Mouse (Mus musculus): ENCODE results near the gene Gm9736.
"Not testable (repeated sequence)": the region's sequence is repeated elsewhere in the genome, so short reads cannot be mapped to it uniquely, and the experiment has no call there.

Gm9736 gene

DNA sequence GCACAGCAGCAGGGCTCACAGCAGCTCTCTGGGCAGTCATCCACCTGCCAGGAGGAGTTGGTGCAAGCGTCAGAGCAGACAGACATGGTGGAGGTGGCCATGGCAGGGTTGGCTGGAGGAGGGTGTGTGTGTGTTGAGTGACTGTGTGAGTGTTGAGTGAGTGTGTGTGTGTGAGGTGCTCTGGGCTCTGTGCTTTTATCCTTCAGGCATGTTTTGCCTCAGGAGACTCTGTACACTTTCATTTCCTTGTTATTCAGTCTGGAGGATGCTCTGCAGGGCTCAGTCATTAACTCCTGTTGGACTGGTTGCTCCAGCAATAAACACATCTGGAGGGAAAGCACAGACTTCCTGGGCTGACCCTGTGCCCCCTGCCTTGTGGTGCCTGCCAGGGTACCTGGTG is at the start of gene Gm9736:
Gm9736 (minus strand) TSS at position 101 of the 400 bp plus-strand sequence.
- DNase-seq (ENCODE audit: low read depth, low spot score) = not testable (repeated sequence)

DNA sequence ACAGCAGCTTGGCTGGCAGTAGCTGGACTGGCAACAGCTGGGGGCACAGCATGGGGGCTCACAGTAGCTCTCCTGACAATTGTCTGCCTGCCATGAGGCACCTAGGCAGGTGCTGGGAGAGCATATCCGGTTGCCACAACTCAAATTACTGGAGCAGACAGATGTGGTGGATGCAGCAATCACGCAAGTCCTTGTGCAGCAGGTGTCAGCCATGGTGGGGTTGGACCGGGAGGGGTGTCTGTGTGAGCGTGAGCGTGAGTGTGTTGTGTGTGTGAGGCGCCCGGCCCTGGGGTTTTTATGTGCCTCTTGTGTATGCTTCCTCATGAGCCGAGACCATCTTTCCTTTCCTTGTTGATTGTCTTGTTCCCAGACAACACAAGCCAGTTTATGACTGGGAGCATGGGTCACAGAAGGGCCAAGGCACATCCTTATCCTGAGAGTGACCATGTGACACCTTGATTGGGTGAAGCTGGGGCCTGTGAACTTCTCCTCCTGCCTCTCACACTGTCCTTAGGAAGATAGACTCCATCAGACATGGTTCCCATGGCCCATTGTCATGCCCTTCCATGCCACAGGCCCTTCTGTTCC is 47.9 kb upstream of the Gm9736 start, which contains the start of gene Gm19668:
Gm19668 (minus strand) TSS at position 213 of the 588 bp plus-strand sequence.
- no peak for DNase-seq (ENCODE audit: low read depth, low spot score)

DNA sequence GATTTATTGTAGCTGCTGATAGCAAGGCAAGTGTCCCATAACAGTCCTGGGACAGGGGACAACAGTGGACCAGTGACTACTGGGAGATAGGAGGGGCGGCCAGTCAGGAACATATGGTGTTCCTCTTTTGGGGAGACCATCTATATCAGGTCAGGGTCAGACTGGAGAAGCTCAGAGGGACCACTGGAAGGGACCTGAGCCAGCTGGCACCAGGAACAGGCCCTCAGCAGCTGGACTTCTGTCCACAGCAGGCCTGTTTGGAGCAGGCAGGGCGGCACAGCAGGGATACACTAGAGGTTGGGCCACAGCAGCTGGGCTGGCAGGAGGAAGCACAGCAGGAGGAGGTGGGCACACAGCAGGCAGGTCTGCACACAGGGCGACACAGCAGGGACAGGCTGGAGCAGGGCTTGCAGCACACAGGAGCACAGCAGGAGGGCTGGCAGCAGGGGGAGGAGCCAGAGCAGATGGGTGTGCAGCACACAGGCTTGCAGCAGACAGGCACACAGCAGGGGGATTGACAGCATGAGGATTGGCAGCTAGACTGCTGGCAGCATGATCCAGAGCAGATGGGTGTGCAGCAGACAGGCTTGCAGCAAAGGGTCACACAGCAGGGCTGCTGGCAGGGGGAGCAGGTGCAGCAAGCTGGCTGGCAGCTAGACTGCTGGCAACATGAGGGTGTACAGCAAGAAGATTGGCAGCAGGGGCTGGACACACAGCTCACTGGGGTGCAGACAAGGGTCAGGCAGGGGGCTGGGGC is 47.2 kb upstream of the Gm9736 start:
- DNase-seq (ENCODE audit: low read depth, low spot score) = not testable (repeated sequence)

DNA sequence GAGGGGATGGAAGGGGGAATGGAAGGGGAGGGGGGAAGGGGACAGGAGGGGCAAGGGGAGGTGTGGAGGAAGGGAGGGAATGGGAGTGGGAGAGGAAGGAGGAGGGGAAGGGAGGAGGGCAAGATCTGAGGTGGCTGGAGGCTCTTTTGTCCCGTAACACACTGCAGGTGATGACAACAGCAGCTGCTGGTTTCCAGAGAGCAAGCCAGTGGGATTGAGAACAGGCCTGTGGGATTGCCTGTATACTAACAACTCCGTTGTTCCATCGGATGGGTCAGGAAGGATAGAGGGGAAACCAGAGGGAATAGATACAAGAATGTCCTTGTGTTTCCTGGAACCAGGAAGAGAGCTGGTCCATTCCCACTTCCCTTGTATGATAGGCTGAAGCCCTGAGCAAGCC is 46.5 kb upstream of the Gm9736 start:
- no peak for DNase-seq (ENCODE audit: low read depth, low spot score)

DNA sequence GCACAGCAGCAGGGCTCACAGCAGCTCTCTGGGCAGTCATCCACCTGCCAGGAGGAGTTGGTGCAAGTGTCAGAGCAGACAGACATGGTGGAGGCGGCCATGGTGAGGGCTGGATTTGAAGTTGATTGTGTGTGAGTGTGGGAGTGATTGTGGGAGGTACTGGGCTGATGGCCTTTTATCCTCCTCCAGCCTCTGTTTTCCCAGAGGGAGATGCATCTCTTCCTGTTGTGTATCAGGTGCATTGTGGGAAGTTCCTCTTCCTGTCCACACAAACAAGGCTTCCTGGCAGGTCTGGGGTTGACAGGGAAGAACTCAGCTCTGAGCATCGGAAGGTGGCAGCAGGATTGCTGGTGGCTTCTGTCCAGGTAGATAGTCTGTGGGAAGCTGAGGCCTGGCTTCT is 43.8 kb upstream of the Gm9736 start, which contains the start of gene Gm9639:
Gm9639 (minus strand) TSS at position 101 of the 400 bp plus-strand sequence.
- DNase-seq (ENCODE audit: low read depth, low spot score) = no peak

DNA sequence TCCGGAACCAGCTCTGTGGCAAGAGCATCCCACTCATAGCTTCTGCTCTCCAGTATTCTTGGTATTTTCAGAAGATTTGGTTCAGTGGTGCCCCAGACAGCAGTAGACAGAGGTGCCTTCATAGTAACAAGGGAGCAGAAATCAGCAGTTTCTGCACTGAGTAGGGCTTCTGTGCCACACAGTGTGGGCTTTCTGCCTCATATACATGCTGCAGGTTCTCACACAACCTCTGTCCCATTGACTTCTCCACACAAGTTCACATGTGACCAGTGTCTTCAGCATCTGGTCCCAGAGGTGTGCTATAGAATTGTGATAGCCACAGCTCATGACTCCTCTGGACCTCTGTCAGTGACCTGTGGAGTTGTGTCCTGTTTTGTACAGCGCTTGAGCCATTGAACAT is 37.5 kb upstream of the Gm9736 start:
- DNase-seq (ENCODE audit: low read depth, low spot score) = no peak

DNA sequence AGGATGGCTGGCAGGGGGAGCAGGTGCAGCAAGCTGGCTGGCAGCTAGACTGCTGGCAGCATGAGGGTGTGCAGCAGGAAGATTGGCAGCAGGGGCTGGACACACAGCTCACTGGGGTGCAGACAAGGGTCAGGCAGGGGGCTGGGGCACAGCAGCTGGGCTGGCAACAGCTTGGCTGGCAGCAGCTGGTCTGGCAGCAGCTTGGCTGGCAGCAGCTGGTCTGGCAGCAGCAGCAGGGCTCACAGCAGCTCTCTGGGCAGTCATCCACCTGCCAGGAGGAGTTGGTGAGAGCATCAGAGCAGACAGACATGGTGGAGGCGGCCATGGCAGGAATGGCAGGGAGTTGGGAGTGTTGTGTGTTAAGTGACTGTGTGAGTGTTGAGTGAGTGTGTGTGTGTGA is 36.7 kb upstream of the Gm9736 start, which contains the start of gene Gm7137:
Gm7137 (minus strand) TSS at position 325 of the 400 bp plus-strand sequence.
- DNase-seq (ENCODE audit: low read depth, low spot score) = not testable (repeated sequence)

DNA sequence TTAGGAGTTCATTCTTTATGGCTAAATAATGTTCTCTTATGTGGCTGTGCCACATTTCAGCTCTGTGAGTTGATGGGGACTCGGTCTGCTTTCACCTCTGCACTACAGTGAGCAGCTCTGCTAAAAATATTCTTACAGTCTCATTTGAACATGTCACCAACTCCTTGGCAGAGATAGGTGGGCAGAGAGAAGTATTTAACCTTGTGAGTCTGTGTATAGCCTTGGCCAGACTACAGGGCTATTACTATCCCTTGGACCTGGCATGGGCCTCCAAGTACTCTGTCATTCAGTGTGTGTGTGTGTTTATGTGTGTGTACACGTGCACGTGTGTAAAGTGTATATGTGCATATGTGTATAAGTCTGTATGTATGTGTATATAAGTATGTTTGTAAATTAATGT is 32.2 kb upstream of the Gm9736 start:
- not testable (repeated sequence) for DNase-seq (ENCODE audit: low read depth, low spot score)

DNA sequence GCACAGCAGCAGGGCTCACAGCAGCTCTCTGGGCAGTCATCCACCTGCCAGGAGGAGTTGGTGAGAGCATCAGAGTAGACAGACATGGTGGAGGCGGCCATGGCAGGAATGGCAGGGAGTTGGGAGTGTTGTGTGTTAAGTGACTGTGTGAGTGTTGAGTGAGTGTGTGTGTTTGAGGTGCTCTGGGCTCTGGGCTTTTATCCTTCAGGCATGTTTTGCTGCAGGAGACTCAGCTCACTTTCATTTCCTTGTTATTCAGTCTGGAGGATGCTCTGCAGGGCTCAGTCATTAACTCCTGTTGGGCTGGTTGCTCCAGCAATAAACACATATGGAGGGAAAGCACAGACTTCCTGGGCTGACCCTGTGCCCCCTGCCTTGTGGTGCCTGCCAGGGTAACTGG is 31.3 kb upstream of the Gm9736 start, which contains the start of gene Gm3250:
Gm3250 (minus strand) TSS at position 101 of the 400 bp plus-strand sequence.
- DNase-seq (ENCODE audit: low read depth, low spot score) = not testable (repeated sequence)

DNA sequence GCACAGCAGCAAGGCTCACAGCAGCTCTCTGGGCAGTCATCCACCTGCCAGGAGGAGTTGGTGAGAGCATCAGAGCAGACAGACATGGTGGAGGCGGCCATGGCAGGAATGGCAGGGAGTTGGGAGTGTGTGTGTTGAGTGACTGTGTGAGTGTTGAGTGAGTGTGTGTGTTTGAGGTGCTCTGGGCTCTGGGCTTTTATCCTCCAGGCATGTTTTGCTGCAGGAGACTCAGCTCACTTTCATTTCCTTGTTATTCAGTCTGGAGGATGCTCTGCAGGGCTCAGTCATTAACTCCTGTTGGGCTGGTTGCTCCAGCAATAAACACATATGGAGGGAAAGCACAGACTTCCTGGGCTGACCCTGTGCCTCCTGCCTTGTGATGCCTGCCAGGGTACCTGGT is 25.7 kb upstream of the Gm9736 start, which contains the start of gene Gm7138:
Gm7138 (minus strand) TSS at position 101 of the 400 bp plus-strand sequence.
- not testable (repeated sequence) for DNase-seq (ENCODE audit: low read depth, low spot score)

DNA sequence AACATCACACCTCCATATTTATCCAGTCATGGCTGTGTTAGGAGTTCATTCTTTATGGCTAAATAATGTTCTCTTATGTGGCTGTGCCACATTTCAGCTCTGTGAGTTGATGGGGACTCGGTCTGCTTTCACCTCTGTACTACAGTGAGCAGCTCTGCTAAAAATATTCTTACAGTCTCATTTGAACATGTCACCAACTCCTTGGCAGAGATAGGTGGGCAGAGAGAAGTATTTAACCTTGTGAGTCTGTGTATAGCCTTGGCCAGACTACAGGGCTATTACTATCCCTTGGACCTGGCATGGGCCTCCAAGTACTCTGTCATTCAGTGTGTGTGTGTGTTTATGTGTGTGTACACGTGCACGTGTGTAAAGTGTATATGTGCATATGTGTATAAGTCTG is 21.0 kb upstream of the Gm9736 start:
- not testable (repeated sequence) for DNase-seq (ENCODE audit: low read depth, low spot score)

DNA sequence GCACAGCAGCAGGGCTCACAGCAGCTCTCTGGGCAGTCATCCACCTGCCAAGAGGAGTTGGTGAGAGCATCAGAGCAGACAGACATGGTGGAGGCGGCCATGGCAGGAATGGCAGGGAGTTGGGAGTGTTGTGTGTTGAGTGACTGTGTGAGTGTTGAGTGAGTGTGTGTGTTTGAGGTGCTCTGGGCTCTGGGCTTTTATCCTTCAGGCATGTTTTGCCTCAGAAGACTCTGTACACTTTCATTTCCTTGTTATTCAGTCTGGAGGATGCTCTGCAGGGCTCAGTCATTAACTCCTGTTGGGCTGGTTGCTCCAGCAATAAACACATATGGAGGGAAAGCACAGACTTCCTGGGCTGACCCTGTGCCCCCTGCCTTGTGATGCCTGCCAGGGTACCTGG is 20.1 kb upstream of the Gm9736 start, which contains the start of gene Gm3238:
Gm3238 (minus strand) TSS at position 101 of the 400 bp plus-strand sequence.
- DNase-seq (ENCODE audit: low read depth, low spot score) = not testable (repeated sequence)

DNA sequence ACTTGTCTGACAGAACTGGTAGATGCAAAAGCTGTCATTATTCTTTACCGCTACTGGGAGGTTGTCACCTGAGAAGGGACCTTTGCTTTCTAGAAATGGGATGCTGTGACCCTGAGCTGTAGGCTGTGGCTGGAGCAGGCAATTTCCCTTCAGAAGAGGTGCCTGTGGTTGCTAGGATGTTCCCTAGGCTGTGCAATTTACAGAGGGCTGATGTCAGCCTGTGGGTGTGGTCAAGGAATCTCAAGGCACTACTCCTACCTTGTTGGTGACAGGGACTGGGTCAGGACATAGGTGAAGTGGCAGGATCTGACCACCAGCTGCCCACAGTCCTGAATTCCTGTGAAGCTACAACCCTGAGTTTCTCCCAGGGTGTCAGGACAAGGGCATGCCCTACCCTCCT is 18.6 kb upstream of the Gm9736 start:
- no peak for DNase-seq (ENCODE audit: low read depth, low spot score)

DNA sequence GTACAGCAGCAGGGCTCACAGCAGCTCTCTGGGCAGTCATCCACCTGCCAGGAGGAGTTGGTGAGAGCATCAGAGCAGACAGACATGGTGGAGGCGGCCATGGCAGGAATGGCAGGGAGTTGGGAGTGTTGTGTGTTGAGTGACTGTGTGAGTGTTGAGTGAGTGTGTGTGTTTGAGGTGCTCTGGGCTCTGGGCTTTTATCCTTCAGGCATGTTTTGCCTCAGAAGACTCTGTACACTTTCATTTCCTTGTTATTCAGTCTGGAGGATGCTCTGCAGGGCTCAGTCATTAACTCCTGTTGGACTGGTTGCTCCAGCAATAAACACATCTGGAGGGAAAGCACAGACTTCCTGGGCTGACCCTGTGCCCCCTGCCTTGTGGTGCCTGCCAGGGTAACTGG is 8.4 kb upstream of the Gm9736 start, which contains the start of gene Gm3233:
Gm3233 (minus strand) TSS at position 101 of the 400 bp plus-strand sequence.
- DNase-seq (ENCODE audit: low read depth, low spot score) = not testable (repeated sequence)

DNA sequence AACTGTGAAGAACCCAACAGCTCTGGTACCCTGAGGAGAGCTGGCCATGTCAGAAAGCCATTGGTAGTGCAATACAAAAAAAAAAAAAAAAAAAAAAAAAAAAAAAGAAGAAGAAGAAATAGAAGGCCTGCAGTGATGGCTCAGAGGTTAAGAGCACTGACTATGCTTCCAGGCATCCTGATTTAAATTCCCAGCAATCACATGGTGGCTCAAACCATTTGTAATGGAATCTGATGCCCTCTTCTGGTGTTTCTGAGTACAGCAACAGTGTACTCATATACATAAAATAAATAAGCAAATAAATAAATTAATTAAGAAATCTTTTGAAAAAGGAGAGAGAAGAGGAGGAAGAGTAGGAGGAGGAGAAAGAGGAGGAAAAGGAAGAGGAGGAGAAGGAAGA is 2.3 kb upstream of the Gm9736 start:
- peak; percentile 6 for DNase-seq (ENCODE audit: low read depth, low spot score)

DNA sequence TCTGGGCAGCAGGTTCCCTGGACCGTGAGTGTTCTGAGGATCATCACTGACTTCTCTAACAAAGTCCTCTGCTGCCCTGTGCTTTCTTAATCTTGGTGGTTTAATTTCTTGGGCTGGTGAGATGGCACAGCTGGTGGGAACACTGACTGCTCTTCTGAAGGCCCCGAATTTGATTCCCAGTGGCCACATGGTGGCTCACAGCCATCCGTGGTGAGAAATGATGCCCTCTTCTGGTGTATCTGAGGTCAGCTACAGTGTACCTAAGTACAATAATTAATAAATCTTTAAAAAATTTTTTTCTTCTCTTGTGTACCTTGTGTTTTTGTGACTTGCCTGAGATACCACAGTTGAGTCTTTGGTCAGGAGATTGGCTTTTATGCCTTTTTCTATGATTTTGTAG is 1.2 kb upstream of the Gm9736 start:
- peak; percentile 7 for DNase-seq (ENCODE audit: low read depth, low spot score)

DNA sequence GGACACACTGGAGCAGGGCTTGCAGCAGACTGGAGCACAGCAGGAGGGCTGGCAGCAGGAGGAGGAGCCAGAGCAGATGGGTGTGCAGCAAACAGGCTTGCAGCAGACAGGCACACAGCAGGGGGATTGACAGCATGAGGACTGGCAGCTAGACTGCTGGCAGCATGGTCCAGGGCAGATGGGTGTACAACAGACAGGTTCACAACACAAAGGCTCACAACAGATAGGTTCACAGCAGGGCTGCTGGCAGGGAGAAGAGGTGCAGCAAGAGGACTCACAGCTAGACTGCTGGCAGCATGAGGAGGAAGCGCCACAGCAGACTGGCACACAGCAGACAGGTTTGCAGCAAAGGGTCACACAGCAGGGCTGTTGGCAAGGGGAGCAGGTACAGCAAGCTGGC is 468 bp downstream of the Gm9736 start:
- not testable (repeated sequence) for DNase-seq (ENCODE audit: low read depth, low spot score)

DNA sequence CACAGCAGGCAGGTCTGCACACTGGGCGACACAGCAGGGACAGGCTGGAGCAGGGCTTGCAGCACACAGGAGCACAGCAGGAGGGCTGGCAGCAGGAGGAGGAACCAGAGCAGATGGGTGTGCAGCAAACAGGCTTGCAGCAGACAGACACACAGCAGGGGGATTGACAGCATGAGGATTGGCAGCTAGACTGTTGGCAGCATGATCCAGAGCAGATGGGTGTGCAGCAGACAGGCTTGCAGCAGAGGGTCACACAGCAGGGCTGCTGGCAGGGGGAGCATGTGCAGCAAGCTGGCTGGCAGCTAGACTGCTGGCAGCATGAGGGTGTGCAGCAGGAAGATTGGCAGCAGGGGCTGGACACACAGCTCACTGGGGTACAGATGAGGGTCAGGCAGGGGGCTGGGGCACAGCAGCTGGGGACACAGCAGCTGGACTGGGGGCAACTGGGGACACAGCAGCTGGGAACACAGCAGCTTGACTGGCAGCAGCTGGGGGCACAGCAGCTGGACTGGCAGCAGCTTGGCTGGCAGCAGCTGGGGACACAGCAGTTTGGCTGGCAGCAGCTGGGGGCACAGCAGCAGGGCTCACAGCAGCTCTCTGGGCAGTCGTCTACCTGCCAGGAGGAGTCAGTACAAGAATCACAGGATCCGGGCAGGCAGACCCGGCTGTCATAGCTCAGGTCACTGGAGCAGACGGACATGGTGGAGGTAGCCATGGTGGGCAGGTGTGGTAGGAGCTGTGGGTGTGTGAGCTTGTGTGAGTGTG is 9.0 kb downstream of the Gm9736 start, which contains the start of gene Gm18596:
Gm18596 (minus strand) TSS at position 715 of the 765 bp plus-strand sequence.
- not testable (repeated sequence) for DNase-seq (ENCODE audit: low read depth, low spot score)

DNA sequence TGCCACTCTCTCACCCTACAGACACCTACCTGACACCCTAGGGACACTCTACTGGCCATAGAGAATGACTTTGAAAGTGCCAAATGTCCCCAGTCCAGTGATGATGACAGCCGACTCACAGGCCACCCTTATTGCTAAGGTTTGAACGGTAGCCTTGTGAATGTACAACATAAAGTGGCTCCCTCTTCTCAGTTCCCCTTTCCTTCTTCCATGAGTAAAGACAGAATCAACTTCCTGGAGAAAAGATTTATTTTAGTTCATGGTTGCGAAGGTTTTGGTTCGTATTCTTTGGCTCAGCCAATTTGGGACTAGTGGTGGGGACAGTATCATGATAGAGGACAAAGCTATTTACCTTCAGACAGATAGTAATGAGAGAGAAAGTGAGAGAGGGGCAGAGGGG is 12.2 kb downstream of the Gm9736 start:
- DNase-seq (ENCODE audit: low read depth, low spot score) = no peak

DNA sequence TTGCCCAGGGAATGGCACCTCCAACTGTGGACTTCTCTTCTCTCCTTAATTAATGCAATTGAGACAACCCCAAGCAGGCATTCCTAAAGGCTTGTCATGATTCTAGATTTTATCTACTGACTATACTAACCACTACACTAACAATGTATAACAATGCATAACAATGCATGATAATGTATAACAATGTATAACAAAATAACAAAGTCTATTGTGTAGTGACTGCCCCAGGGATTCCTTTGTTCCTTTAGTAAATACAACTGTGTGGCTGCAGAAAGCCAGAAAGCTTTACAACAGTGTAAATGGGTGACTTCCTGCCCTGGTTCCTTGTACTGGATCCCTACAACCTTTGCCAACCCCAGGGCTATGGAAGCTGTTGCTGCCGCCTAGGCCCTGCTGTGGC is 15.2 kb downstream of the Gm9736 start:
- no peak for DNase-seq (ENCODE audit: low read depth, low spot score)

DNA sequence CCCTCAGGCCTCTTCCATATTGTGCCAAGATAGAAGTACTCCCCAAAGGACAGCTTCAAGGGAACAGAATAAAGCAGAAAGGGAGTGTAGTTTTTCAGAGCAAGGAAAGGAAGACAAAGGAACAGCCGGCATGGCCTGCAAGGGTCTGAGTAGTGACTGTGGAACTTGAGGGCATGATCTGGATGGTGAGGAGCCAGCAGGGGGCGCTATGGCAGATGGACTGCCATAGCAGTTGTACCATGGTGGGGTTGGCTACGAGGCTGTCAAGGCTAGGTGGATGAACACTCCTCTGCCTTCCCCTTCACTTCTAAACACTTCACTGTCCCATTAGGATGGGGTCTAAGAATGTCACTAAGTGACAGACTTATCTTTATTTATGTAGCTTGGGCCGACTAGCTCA is 21.9 kb downstream of the Gm9736 start:
- DNase-seq (ENCODE audit: low read depth, low spot score) = peak; percentile 35

DNA sequence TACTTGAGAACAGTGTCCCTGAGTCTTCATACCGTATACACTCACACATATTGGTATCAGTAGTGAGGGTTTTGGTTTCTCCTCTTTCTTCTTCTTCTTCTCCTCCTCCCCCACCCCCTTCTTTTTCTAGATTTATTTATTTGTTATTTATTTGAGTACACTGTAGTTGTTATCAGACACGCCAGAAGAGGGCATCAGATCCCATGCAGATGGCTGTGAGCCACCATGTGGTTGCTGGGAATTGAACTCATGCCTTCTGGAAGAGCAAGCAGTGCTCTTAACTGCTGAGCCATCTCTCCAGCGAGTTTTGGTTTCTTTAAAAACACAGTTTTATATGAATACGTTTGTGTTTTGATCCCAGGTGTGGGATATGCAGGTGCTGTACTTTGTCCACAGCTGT is 22.9 kb downstream of the Gm9736 start:
- DNase-seq (ENCODE audit: low read depth, low spot score) = no peak
